Mouse (Mus musculus) bone marrow macrophage, adult 2 months (primary cell): ENCODE data around the gene Zfp324.

Experiments used
- CTCF ChIP-seq: IDR thresholded peaks from 2 replicates; pipeline ENCODE4 v1.5.1; 2012; ENCODE audit warnings: low read depth, mild to moderate bottlenecking, low read length, moderate library complexity
- POLR2A ChIP-seq: IDR thresholded peaks from 2 replicates; pipeline ENCODE4 v1.6.1; 2012; ENCODE audit warnings: mild to moderate bottlenecking, low read depth, low read length, borderline replicate concordance

- no peak for TF ChIP-seq CTCF
- no peak for TF ChIP-seq POLR2A
Measured at GRCm38 (mm10) chr7:13015217-13015616, 49.6 kb downstream of the Zfp324 start.
